Mouse (Mus musculus) spleen, postnatal 4 days (tissue): ENCODE measurements around the gene Actrt2.

Experiments used
- DNase-seq, 2 experiments: peaks; one replicate each; pipeline ENCODE4 v3.0.0; 2022; ENCODE audit warnings: low spot score in 2 of 2

Gene Actrt2

GRCm38 (mm10) chr4:154667767-154668166, at the start of gene Actrt2:
Gene Actrt2, minus strand, starts transcription at chr4:154667867.
- DNase-seq = no peak

- DNase-seq = no peak
These were observed 41.9 kb upstream of the Actrt2 start for GRCm38 (mm10) chr4:154709391-154710107.

GRCm38 (mm10) chr4:154708811-154709210, 41.1 kb upstream of the Actrt2 start:
- peak; percentile 9 to 40 for DNase-seq

- peak in 1 of 2 experiments; percentile 51 for DNase-seq
These were observed 40.6 kb upstream of the Actrt2 start for GRCm38 (mm10) chr4:154708223-154708622.

GRCm38 (mm10) chr4:154707521-154707920, 39.9 kb upstream of the Actrt2 start:
- peak; percentile 9 to 41 for DNase-seq

GRCm38 (mm10) chr4:154706442-154706841, 38.8 kb upstream of the Actrt2 start:
- DNase-seq = peak in 1 of 2 experiments; percentile 6

- peak in 1 of 2 experiments; percentile 5 for DNase-seq
These were observed 38.0 kb upstream of the Actrt2 start for GRCm38 (mm10) chr4:154705681-154706080.

- DNase-seq = peak in 1 of 2 experiments; percentile 50
These were observed 37.4 kb upstream of the Actrt2 start for GRCm38 (mm10) chr4:154705056-154705455.

- peak in 1 of 2 experiments; percentile 10 for DNase-seq
These were observed 36.9 kb upstream of the Actrt2 start for GRCm38 (mm10) chr4:154704591-154704990.

GRCm38 (mm10) chr4:154703426-154704070, 35.9 kb upstream of the Actrt2 start:
- no peak for DNase-seq

- no peak for DNase-seq
These were observed 35.3 kb upstream of the Actrt2 start for GRCm38 (mm10) chr4:154702931-154703330.

- DNase-seq = no peak
These were observed 34.5 kb upstream of the Actrt2 start for GRCm38 (mm10) chr4:154702186-154702585.

- DNase-seq = no peak
These were observed 33.3 kb upstream of the Actrt2 start for GRCm38 (mm10) chr4:154700921-154701412.

- DNase-seq = peak in 1 of 2 experiments; percentile 8
These were observed 32.8 kb upstream of the Actrt2 start for GRCm38 (mm10) chr4:154700436-154700835.

GRCm38 (mm10) chr4:154699236-154699635, 31.6 kb upstream of the Actrt2 start:
- peak in 1 of 2 experiments; percentile 12 for DNase-seq

GRCm38 (mm10) chr4:154698631-154699030, 31.0 kb upstream of the Actrt2 start:
- DNase-seq = peak in 1 of 2 experiments; percentile 3

GRCm38 (mm10) chr4:154698021-154698590, 30.4 kb upstream of the Actrt2 start:
- DNase-seq = no peak

GRCm38 (mm10) chr4:154697476-154697875, 29.8 kb upstream of the Actrt2 start:
- no peak for DNase-seq

GRCm38 (mm10) chr4:154696552-154696951, 28.9 kb upstream of the Actrt2 start:
- DNase-seq = no peak

GRCm38 (mm10) chr4:154696146-154696545, 28.5 kb upstream of the Actrt2 start:
- no peak for DNase-seq

- no peak for DNase-seq
These were observed 26.7 kb upstream of the Actrt2 start for GRCm38 (mm10) chr4:154694361-154694760.

GRCm38 (mm10) chr4:154693348-154694015, 25.8 kb upstream of the Actrt2 start:
- no peak for DNase-seq
